Mouse (Mus musculus): ENCODE data around the gene Gm5741. TPM values are rescaled to one million over a fixed set of nuclear protein-coding genes. Genes with fewer than 3 reads are reported as not detected.

The Gm5741 gene
- polyA plus RNA-seq, 1 experiment = not detected

GRCm38 (mm10) chr8:85021514-85022055 is 46.2 kb downstream of the Gm5741 start:
- Histone ChIP-seq H3K27ac (ENCODE audit: control insufficient read depth, insufficient read depth, low read depth, low read length) (no peak overlapping the region), H3K27me3 (ENCODE audit: control insufficient read depth, insufficient read depth, low read length) (no peaks in the 10 kb centered on the region), H3K4me3 (ENCODE audit: control insufficient read depth, low read depth, low read length) (no peak overlapping the region), H3K36me3 (ENCODE audit: control insufficient read depth, insufficient read depth, low read length) (no peaks in the 10 kb centered on the region), H3K4me1 (ENCODE audit: control insufficient read depth, insufficient read depth, low read length) (peaks cover 2% of the 10 kb centered on the region)
- no peak for TF ChIP-seq CTCF (IDR thresholded peaks at IDR 0.05; ENCODE audit: control insufficient read depth, insufficient read depth, insufficient replicate concordance, low read depth, low read length)
- no peak for TF ChIP-seq POLR2A (IDR thresholded peaks at IDR 0.05; ENCODE audit: control insufficient read depth, low read depth, low read length)

Other genes with a start within 250 kb of the Gm5741 start
- 27.1 and 29.7 TPM in 2 replicates for gene Dand5, start 245.2 kb downstream of the Gm5741 start, polyA plus RNA-seq (2012; rRNA removed)
- 9.4 and 12.0 TPM in 2 replicates for gene Gadd45gip1, start 236.5 kb downstream of the Gm5741 start, polyA plus RNA-seq (2012; rRNA removed)
- 106 and 110 TPM in 2 replicates for gene Rad23a, start 227.3 kb downstream of the Gm5741 start, polyA plus RNA-seq (2012; rRNA removed)
- gene Calr, start 221.0 kb downstream of the Gm5741 start, polyA plus RNA-seq (2012; rRNA removed) = 318 and 384 TPM in 2 replicates
- 50.4 and 55.7 TPM in 2 replicates for gene Farsa, start 211.0 kb downstream of the Gm5741 start, polyA plus RNA-seq (2012; rRNA removed)
- gene Syce2, start 195.9 kb downstream of the Gm5741 start, polyA plus RNA-seq (2012; rRNA removed) = 101 and 138 TPM in 2 replicates
- 8.1 and 10.5 TPM in 2 replicates for gene Gcdh, start 174.1 kb downstream of the Gm5741 start, polyA plus RNA-seq (2012; rRNA removed)
- gene Klf1, start 166.1 kb downstream of the Gm5741 start, polyA plus RNA-seq (2012; rRNA removed) = 0.36 and 0.48 TPM in 2 replicates
- 1.6 and 2.1 TPM in 2 replicates for gene Dnase2a, start 159.4 kb downstream of the Gm5741 start, polyA plus RNA-seq (2012; rRNA removed)
- 1.5 and 1.6 TPM in 2 replicates for gene Mast1, start 130.6 kb downstream of the Gm5741 start, polyA plus RNA-seq (2012; rRNA removed)
- 0.30 and 0.32 TPM in 2 replicates for gene Rtbdn, start 121.0 kb downstream of the Gm5741 start, polyA plus RNA-seq (2012; rRNA removed)
- 477 and 542 TPM in 2 replicates for gene Gm49661, start 98.5 kb downstream of the Gm5741 start, polyA plus RNA-seq (2012; rRNA removed)
- gene Prdx2, start 98.4 kb downstream of the Gm5741 start, polyA plus RNA-seq (2012; rRNA removed) = 59.6 and 68.5 TPM in 2 replicates
- gene Rnaseh2a, start 98.2 kb downstream of the Gm5741 start, polyA plus RNA-seq (2012; rRNA removed) = 1,424 and 1,585 TPM in 2 replicates
- gene Junb, start 89.3 kb downstream of the Gm5741 start, polyA plus RNA-seq (2012; rRNA removed) = 5.7 and 9.3 TPM in 2 replicates
- 55.4 and 62.0 TPM in 2 replicates for gene Hook2, start 77.4 kb downstream of the Gm5741 start, polyA plus RNA-seq (2012; rRNA removed)
- gene Best2, start 53.5 kb downstream of the Gm5741 start, polyA plus RNA-seq (2012; rRNA removed) = 0.08 TPM in 1 of 2 replicates, not detected in the other
- gene Asna1, start 42.7 kb downstream of the Gm5741 start, polyA plus RNA-seq (2012; rRNA removed) = 203 and 208 TPM in 2 replicates
- gene Trir, start 41.2 kb downstream of the Gm5741 start, polyA plus RNA-seq (2012; rRNA removed) = 82.1 and 88.6 TPM in 2 replicates
- 44.7 and 44.9 TPM in 2 replicates for gene Tnpo2, start 31.1 kb downstream of the Gm5741 start, polyA plus RNA-seq (2012; rRNA removed)
- gene Fbxw9, start 7.9 kb downstream of the Gm5741 start, polyA plus RNA-seq (2012; rRNA removed) = 83.8 and 91.5 TPM in 2 replicates
- gene Dhps, start 3.8 kb upstream of the Gm5741 start, polyA plus RNA-seq (2012; rRNA removed) = 20.0 and 22.2 TPM in 2 replicates
- gene Wdr83os, start 12.8 kb upstream of the Gm5741 start, polyA plus RNA-seq (2012; rRNA removed) = 32.1 and 32.6 TPM in 2 replicates
- gene Wdr83, start 13.3 kb upstream of the Gm5741 start, polyA plus RNA-seq (2012; rRNA removed) = 21.1 and 21.4 TPM in 2 replicates
- 19.3 and 19.6 TPM in 2 replicates for gene Man2b1, start 15.3 kb upstream of the Gm5741 start, polyA plus RNA-seq (2012; rRNA removed)
- gene Zfp791, start 55.1 kb upstream of the Gm5741 start, polyA plus RNA-seq (2012; rRNA removed) = 0.21 and 0.24 TPM in 2 replicates
- not detected in 2 replicates for gene Cks1brt, start 83.9 kb upstream of the Gm5741 start, polyA plus RNA-seq (2012; rRNA removed)
- 0.53 and 0.61 TPM in 2 replicates for gene Olfr371, start 158.0 kb upstream of the Gm5741 start, polyA plus RNA-seq (2012; rRNA removed)
- 15.6 and 18.0 TPM in 2 replicates for gene Orc6, start 231.7 kb upstream of the Gm5741 start, polyA plus RNA-seq (2012; rRNA removed)
- gene Vps35, start 231.8 kb upstream of the Gm5741 start, polyA plus RNA-seq (2012; rRNA removed) = 19.8 and 23.9 TPM in 2 replicates